Mouse (Mus musculus) layer of hippocampus, postnatal 14 days (tissue): Measurements from ENCODE around the gene Slc35f5. TPM values are rescaled to one million over a fixed set of nuclear protein-coding genes. Genes with fewer than 3 reads are reported as not detected.
"Not testable (repeated sequence)": the region's sequence is repeated elsewhere in the genome, so short reads cannot be mapped to it uniquely, and the experiment has no call there.

ENCODE experiments used
- DNase-seq, 2 experiments: peaks; one replicate each; pipeline ENCODE4 v3.0.0; 2021 to 2022; ENCODE audit warnings: low spot score in 2 of 2, mixed read lengths in 1 of 2
- long read RNA-seq, 2 experiments: library from polyadenylated mRNA; stranded (forward); transcript quantifications; one replicate each; pipeline ENCODE4 v2.0.0; 2021
- total RNA-seq, 2 experiments: library from RNA; stranded (reverse); gene quantifications; 2 replicates each; pipeline ENCODE4 v1.2.3; 2021

The Slc35f5 gene
- total RNA-seq: 10 to 100 TPM; 33.1 to 34.1 TPM
- long read RNA-seq, experiment 1, transcript Slc35f5-201 (16 exons, 2,733 nt): major isoform, 17 of 37 reads
- long read RNA-seq, experiment 1, partial matches to known transcripts: 4 of 37 reads
- long read RNA-seq, experiment 1, other reads (novel, unspliced or antisense): 16 of 37 reads
- long read RNA-seq, experiment 2, transcript Slc35f5-201 (16 exons, 2,733 nt): major isoform, 16 of 45 reads
- long read RNA-seq, experiment 2, partial matches to known transcripts: 3 of 45 reads
- long read RNA-seq, experiment 2, other reads (novel, unspliced or antisense): 26 of 45 reads

DNA sequence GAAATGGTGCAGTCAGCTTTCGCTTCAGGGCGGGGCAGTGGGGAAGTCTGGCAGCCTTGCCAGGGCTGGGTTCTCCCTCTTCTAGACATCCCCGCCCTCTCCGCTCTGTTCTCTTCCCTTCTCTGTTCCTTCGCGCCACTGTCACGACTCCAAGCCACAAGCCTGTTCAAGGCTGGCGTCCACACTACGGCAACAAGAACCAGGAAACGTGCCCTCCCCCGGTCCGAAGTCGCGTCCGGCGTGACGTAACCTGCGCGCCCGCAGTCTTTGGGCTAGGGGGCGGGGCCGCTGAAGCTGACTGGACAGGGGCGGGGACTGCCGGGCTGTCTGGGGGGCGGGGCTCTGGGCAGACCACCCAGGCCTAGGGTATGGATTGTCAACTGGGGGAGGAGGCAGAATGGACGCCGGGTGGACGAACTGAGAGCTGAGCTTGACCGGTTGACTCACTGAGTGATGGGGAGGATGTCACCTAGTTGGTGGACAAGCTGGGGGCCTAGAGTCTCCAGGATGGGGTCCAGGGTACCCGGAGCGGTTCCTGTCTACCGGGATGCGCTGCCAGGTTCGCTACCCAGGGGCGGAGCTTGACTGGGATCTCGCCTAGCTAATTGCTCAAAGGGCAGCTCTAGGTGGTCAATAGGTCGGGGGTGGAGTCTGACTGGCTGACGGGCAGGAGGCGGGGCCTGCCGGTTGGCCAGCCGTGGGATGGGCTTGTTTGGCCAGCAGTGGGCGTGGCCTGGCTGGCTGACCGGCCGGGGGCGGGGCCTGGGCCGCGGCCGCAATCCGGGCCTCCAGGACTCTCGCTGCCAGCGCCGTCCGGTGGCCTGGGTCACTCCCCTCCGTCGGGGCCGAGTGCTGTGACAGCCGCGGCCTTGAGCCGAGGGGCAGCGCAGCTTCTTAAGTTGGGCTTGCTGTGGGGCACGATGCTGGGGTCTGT lies at the start of gene Slc35f5:
Gene Slc35f5 (plus strand): TSS at position 337 of the 934 bp plus-strand sequence.
- peak; percentile 91 to 94 for DNase-seq

DNA sequence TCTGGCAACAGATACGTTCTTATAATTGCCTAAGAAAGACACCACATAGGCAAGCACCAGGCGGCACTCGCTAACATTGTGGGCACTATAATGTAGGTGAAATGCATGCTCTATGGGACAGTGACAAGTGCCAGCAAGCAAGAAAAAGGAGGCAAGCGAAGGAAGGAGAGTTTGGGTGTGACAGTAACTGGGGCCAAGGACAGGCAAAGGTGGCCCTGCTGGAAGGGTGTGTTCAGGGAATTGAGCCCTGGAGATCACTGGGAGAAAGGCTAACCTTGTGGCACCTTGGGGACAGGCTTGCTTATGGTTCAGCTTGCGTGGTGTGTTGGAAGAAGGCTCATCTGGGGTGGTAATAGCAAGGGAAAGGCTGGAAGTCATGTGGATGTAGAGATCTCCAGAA lies 45.7 kb upstream of the Slc35f5 start:
- no peak for DNase-seq

DNA sequence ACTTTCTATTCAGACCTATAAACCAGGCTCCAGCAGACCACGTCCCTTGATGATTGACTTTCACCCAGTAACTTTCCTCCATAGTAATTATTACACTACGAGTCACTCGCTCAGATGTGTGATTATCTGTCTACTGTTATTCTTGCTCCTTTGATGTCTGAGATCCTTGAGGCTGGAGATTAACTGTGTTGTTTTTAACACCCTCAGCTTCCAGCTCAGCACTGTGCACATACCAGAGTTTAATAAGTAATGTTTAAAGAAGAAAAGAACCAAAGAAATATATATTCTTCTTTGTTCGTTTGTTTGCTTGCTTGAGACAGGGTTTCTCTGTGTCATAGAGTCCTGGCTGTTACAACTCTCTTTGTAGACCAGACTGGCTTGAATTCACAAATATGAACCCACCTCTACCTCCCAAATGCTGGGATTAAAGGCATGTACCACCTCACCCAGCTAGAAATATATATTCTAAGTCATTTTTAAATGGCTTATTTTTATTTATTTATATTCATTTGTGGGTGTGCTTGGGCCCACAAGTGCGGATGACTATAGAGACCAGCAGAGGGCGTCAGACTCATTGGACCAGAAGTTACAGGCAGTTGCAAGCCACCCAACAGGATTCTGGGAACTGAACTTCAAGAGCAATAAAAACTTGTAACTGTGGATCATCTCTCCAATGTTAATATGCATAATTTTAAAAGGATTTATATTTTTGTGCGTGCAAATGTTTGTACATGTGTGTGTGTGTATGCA lies 43.3 kb upstream of the Slc35f5 start:
- DNase-seq: no peak

DNA sequence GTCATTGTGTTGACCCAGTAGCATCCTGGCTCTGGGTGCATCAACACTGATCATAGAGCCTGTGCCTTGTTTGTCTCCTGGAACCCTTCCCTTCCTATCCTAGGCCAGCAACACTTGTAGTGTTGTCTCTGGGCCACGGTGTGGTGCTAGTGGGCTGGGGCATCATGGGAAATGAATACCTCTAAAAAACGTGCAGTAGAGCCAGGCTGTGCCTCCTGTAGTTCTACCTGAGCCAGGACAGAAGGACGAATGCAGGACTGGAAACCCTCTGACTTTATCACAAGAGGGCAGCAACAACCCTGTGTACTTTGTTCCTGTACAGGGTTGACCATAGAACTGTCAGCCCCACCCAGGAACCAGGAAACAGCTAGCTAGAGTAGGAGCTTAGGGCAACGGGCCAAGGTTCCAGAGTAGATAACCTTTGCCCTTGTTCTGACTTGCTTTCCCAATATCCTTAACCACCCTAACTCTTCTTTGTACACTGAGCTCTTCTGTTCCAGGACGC lies 41.2 kb upstream of the Slc35f5 start:
- DNase-seq: no peak

DNA sequence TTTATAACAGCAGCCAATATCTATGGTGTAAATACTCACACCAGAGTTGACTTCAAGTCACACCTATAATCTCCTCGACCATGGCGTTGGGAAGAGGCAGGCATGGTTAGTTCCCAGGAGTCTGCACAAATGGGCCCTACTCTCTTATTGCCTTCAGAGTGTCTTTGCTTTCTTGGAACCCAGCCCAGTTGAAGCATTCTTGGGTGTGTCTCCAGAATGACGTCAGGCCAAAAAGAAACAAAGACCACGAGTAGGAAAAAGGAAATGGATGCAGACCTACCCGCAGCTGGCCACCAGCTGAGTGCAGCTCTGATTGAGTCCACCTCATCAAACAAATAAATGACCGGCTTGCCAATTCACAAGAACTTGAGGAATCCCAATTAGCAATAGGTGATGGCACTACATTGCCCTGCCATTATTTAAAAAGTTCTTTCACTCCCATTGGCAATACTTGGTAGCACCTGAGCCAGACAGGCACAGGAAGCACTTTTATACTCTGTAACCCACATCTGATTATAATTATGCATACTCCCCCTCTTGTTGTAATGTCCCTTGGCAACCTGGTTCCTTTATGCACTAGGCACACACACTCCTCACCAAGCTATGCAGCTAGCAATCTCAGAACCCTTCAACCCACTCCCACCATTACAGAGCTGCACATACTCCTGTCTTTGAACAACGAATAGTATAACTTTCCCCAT lies 34.3 kb upstream of the Slc35f5 start:
- DNase-seq: no peak

DNA sequence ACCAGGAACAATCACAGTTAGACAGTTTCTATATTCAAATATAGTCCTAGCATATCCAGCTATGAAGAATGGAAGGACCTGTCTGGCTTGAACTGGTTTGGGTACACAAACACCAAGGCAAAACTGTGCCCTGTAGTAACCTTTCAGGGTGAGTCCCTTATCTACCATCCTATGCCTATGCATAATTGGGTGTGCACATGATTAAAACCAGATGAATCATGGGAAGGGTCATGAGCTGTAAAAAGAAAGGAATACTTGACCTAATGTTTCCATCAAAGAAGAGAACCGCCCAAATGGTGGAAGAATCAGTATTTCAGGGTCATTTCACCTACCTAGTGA lies 33.8 kb upstream of the Slc35f5 start:
- DNase-seq: no peak

DNA sequence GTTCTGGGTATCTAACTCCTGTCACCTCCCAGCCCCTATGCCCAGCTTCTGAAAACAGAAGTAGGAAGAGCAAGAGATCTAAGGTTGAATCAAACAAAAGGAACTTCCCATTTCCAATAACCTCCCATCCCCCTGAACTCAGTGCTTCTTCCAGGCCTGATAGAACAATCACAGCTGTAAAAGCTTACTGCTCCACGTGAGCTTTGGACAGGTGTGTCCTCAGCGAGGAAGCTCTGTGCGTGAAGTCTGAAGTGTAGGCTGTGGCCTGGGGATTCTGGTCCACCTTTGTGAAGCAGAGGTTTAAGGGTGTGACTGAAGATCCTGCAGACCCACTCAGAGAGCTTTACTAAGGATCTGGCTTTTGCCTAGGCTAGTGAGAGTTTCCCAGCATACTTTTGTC lies 33.0 kb upstream of the Slc35f5 start:
- DNase-seq: no peak

DNA sequence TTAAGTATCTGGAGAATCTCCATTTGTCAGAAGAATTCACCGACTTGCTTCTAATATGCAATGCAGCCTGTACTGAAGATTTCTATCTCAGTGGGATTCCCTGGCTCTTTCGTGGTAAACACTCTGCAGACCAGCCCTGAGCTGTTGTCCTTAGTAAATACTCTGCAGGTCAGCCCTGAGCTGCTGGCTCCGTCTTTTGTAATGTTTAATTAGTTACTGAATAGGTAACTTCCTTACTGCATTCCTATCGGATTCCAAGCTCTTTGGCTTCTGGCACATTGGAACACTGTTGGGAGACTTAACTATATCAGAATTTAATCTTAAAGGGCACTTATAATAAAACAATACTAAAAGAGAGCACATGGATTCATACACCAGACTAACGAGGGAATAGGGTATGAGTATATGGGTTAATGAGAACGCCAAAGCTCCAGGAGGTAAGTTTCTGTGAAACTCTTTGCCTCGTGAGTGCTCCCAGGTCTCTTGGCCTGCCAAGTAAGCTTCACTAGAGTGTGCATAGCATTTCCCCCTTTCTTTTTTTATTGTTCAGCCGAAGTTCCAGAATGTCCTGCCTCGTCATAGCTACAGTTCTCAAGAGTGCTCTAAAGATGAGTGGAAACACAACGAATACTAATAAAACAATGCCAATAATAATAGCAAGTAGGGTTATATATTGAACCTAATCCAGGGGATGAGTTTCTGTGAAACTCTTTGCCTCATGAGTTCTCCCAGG lies 27.0 kb upstream of the Slc35f5 start:
- not testable (repeated sequence) for DNase-seq

DNA sequence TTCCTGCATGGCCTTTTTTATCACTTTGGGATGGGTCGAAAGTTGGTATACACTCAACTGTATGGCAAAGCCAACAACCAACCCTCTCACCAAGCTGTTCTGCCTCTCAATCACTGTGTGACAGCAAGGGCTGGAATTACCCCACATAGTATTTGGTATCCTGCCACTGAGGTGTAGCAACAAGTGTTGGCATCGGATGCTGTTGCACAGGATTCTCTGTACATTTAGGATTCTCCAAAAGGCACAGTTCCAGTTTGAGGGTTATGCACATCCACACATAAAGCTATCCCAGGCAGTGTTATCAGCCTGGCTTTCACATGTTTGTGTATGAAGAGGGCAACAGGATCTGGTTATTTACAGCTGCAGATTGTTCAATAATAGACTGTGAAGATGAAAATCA lies 23.3 kb upstream of the Slc35f5 start:
- no peak for DNase-seq

DNA sequence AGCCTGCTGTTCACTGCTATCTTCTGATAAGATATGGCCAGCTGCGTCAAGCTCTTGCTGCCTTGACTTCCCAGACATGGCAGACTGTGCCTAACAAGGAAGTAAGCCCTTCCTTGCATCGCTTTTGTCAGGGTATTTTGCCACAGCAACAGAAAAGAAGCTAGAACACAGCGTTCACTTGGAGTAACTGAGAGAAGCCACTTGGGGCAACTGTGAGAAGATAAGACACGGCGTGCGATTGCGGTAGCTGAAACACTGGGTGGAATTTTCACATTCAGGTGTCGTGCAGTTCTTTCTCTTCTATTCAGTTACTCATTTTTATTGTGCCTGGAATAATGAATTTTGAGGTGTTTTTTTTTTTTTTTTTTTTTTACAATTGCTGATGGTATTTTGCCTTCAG lies 22.6 kb upstream of the Slc35f5 start:
- DNase-seq: no peak

DNA sequence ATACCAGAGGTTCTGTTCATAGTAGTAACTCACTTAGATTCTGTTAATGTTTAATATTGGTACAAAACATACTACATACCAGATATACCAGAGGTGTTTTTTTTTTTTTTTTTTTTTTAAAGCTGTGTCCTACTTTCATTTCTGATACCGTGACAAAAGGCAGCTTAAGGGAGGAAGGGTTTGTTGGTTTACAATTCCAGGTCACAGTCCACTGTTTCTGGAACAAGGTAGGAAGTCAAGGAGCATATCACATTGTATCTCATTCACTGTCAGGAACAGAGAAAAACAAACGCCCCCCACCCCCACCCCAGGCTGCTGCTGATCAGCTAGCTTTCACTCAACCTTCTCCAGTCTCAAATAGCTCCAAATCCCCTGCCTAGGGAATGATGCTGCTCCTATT lies 21.1 kb upstream of the Slc35f5 start:
- no peak for DNase-seq

DNA sequence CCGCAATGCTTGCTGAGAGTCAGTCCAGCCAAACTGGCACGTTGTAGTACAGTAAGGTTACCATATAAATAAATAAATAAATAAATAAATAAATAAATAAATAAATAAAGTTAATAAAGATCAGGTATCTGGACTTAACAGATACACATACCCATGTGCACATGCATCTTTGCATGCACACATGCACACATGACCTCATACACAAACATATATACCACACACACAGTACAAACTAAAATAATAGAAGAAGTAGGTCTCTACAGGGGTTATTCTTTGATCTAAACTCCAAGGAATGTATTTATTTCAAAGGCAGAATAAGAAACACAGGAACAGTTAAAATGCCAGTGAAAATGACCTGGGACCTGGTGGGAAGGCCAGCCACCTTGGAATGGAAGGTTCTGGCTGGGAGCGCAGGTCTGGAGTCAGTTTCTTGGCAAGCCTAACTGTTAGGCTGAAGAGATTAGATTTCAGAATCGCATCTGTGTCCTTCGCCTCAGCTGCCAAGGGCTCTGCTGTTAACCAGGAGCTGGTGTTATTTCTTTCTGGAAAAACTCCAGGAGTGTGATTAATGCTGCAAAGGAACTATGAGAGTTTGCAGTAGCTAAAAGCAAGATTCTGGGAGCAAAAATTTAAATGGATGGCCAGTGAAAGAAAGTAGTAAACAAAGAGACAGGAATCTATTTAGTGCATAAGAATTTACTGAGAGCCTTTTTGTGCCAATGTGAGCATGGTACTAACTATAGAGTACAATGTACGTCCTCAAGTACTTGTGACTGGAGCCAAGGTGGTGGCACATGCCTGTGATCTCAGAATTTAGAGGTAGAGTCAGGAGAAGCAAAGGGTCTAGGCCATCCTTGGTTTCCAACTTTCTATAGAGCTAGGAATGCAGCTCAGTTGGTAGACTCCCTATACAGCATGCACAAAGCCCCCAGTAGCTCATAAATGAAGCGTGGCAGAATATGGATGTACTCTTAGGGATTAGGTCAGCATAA lies 18.1 kb upstream of the Slc35f5 start:
- DNase-seq: no peak

DNA sequence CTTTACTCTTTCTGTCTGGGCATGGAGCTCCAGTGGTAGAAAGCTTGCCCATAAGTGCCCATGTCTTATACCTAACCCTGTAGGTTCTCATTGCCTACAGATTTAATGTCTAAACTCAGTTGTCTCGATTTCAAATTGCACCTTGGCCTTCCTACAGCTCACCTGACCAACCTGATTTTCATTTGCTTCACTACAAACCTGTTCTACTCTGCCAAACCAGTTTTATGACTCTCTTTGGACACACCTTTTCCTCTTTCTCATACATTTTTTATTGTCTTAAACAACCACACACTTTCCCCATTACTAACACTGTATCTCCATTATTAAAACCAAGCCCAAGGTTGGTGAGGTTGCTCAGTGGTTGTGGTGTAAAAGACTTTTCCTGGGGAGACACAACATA lies 10.5 kb upstream of the Slc35f5 start:
- DNase-seq: no peak

DNA sequence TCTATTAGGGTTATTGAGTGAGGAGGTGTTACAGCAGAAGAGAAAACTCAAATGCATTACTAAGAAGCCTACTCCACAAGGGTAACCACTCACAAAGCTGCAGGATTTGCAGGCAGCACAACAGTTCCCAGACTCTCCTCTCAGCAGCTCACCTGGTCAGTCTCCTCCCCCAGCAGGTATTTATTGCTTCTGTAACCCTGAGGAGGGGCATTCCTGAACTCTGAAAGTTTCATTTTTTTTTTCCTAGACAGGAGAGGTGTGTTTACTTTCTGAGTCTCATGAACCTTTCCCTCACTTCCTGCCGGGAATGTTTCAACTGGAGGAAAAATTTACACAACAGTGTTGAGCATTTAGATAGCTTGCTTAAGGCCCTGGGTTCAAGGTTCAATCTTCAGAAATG lies 10.0 kb upstream of the Slc35f5 start:
- no peak for DNase-seq

DNA sequence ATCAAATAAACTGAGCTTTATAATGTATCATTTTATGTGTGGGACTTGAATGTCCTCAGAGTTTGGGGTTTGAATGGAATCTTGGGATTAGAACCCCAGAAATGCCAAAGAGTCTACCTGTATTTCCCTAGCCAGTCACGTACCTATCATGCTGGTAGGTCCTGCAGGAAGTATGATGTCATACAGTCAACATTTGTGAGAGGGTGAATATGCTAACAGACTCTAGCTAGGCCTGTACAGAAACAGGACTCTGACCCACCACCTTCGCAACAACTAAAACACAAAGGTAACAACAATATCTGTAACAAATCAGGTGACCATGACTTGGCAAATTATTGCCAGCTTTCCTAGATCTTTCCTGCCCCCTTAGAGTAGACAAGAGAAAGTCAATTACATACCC lies 8.8 kb upstream of the Slc35f5 start:
- no peak for DNase-seq

DNA sequence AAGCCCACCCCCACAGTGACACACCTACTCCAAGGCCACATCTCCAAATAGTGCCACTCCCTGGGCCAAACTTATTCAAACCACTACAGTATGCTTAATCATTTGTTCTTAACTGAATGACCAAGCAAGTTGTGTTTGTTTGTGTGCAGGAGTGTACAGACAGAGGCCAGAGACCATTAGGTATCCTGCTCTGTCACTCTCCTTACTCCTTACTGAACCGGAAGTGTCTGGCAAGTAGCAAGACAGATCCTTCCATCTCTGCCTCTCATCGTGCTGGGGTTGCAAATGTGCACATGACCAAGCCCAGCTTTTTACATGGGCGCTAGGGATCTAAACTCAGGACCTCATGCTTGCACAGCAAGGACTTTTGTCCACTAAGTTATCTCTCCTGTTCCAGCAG lies 1.1 kb upstream of the Slc35f5 start:
- DNase-seq: no peak

DNA sequence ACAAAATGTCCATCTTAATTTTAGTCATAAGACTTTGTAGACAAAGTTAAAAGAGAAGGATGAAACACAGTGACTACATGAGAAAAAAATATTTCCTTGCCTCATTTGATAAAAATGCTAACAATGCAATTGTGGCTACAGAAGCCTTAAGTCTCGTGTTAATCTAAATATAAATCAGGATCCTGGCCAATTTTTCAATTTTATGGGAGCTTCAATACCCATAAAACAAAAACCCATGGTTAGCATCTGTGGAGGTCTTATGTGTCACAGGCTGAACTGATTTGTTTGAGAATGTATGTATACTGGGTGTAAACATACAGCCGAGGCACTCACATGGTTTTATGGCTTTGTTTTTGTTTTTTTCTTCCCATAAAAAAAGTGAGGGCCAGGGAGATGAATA lies 674 bp upstream of the Slc35f5 start:
- no peak for DNase-seq

DNA sequence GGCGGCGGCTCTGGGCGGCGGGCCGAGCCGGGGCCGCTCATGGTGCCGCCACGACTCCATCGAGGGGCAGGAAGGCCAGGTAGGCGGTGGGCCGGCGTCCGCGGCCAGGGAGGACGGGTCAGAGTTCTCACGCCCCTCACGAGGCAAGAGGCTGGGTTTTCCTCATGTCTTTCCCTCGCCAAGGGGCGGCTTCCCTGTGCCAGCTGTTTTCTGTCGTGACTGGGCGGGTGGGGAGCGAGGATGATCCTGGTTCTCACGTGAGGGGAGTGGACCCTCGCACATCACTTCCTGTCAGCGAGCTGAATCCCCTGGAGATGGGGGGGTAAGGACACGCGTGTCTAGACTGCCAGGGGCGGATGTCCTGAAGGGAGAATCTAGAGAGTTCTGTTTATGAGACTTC lies 811 bp downstream of the Slc35f5 start:
- peak in 1 of 2 experiments; percentile 51 for DNase-seq

DNA sequence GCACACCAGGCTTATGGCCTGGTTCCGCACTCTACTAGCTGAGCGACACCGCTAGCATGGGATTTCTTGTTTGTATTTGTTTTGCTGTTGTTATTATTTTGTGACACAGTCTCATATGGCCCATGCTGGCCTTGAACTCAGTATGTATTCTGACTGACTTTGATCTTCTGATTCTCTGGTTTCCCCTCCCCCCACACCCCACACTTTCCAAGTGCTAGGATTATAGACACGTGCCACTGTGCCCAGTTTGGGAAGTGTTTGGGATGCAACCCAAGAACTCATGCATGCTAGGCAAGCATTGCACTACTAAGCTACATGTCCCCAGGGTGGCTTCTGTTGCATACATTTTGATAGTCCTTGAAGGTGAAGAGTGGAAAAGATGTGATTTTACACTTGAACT lies 1.4 kb downstream of the Slc35f5 start:
- DNase-seq: no peak
